ENCODE assay signal across 9 mouse cellular contexts in genomic region chr3:136895498-136895897, GRCm38 (mm10).
DNase-seq lines count a peak whose midpoint lies in the region; ATAC-seq and TF ChIP-seq lines count a peak whose summit lies in the region.
"Had no signal": no experiment of that assay in that cellular context is flagged by ENCODE, and none has a peak within 500 bp of the region (broad histone marks: within the 10 kb centered on the region; RNA-seq: fewer than 3 reads in every experiment).

No protein-coding gene starts in this region.

- no peak overlapping the region for H3K27ac ChIP-seq in kidney, postnatal 0 days
- H3K27ac ChIP-seq in midbrain, embryonic 11.5 days (ENCODE audit: low read depth, low read length) = no peak overlapping the region
- H3K27ac ChIP-seq in forebrain, embryonic 16.5 days (ENCODE audit: low read length) = no peak overlapping the region
- H3K27ac ChIP-seq: limb, embryonic 13.5 days had no signal

- 0 out of 2 replicates have a peak, but pooled peaks cover 4% of the 10 kb centered on the region for H3K36me3 ChIP-seq in kidney, postnatal 0 days (ENCODE audit: insufficient read depth, low read length)
- H3K36me3 ChIP-seq in midbrain, embryonic 11.5 days (ENCODE audit: control insufficient read depth, insufficient read depth, low read length) = no peaks in the 10 kb centered on the region
- H3K36me3 ChIP-seq in forebrain, embryonic 16.5 days (ENCODE audit: control insufficient read depth, insufficient read depth) = no peaks in the 10 kb centered on the region

- ATAC-seq in Patski = no peak
- no peak for ATAC-seq in kidney, postnatal 0 days (replicated peaks; ENCODE audit: low FRiP score, low read depth)
- ATAC-seq in midbrain, embryonic 11.5 days (ENCODE audit: low FRiP score) = no peak
- no peak for ATAC-seq in forebrain, embryonic 16.5 days

- POLR2A ChIA-PET in Patski (lab: Charles Lee) = no interaction called here

- peak; percentile 46 for DNase-seq in kidney, adult 9 months
- DNase-seq in kidney, adult 11 months = no peak
- no peak for DNase-seq in Patski (ENCODE audit: low read depth, low spot score)
- DNase-seq in kidney, postnatal 0 days (ENCODE audit: low spot score) = no peak
- peak; percentile 19 to 56 for DNase-seq in spleen, postnatal 10 days (ENCODE audit: low spot score in 2 of 2)
- no peak for DNase-seq in midbrain, embryonic 11.5 days (ENCODE audit: low spot score, missing footprints)
- no peak for DNase-seq in cerebellum, adult 18-20 months

- no peak overlapping the region for H3K4me3 ChIP-seq in kidney, postnatal 0 days (replicated peaks; ENCODE audit: low read depth, low read length)
- H3K4me3 ChIP-seq in midbrain, embryonic 11.5 days (ENCODE audit: low read depth, low read length) = no peak overlapping the region
- H3K4me3 ChIP-seq in forebrain, embryonic 16.5 days (replicated peaks; ENCODE audit: low read length) = no peak overlapping the region
- H3K4me3 ChIP-seq: limb, embryonic 13.5 days had no signal

- no peak overlapping the region for H3K4me2 ChIP-seq in kidney, postnatal 0 days (ENCODE audit: low read length)
- H3K4me2 ChIP-seq in midbrain, embryonic 11.5 days = no peak overlapping the region
- H3K4me2 ChIP-seq in forebrain, embryonic 16.5 days (ENCODE audit: low read length) = no peak overlapping the region
- H3K4me2 ChIP-seq: limb, embryonic 13.5 days had no signal

- CTCF ChIA-PET in Patski (lab: Charles Lee) = no interaction called here

- in situ Hi-C loops in Patski (cut with MboI; ENCODE audit: low pct_unique_long_range_greater_than_20kb) = loop anchor here (25.0 kb wide), 1 partner anchor 517 kb away; no protein-coding TSS in a partner anchor

- H3K4me1 ChIP-seq in kidney, postnatal 0 days (replicated peaks; ENCODE audit: insufficient read depth, low read length) = no peaks in the 10 kb centered on the region
- H3K4me1 ChIP-seq in midbrain, embryonic 11.5 days (ENCODE audit: control insufficient read depth, insufficient read depth, low read length) = peaks cover 2% of the 10 kb centered on the region
- H3K4me1 ChIP-seq in forebrain, embryonic 16.5 days (replicated peaks; ENCODE audit: control insufficient read depth, insufficient read depth, low read length) = peaks cover 5% of the 10 kb centered on the region
- H3K4me1 ChIP-seq: limb, embryonic 13.5 days had no signal

- peak; percentile 78 for TF ChIP-seq CTCF in Patski (IDR thresholded peaks at IDR 0.05)
- TF ChIP-seq CTCF in kidney, postnatal 0 days (IDR thresholded peaks at IDR 0.05; ENCODE audit: low read depth) = peak; percentile 56

- H3K9ac ChIP-seq in kidney, postnatal 0 days (ENCODE audit: low read depth, low read length) = no peak overlapping the region
- H3K9ac ChIP-seq in midbrain, embryonic 11.5 days (ENCODE audit: low read length) = no peak overlapping the region
- H3K9ac ChIP-seq in forebrain, embryonic 16.5 days (replicated peaks; ENCODE audit: low read depth, low read length) = no peak overlapping the region
- H3K9ac ChIP-seq: limb, embryonic 13.5 days had no signal

- no peaks in the 10 kb centered on the region for H3K9me3 ChIP-seq in kidney, postnatal 0 days (replicated peaks; ENCODE audit: low read length)
- H3K9me3 ChIP-seq in midbrain, embryonic 11.5 days (ENCODE audit: control insufficient read depth, low read length) = no peaks in the 10 kb centered on the region
- H3K9me3 ChIP-seq in forebrain, embryonic 16.5 days (ENCODE audit: control insufficient read depth, low read length) = no peaks in the 10 kb centered on the region
- H3K9me3 ChIP-seq: limb, embryonic 13.5 days had no signal

- H3K27me3 ChIP-seq in Patski = no peaks in the 10 kb centered on the region
- H3K27me3 ChIP-seq in kidney, postnatal 0 days (ENCODE audit: insufficient read depth, low read length) = no peaks in the 10 kb centered on the region
- H3K27me3 ChIP-seq in midbrain, embryonic 11.5 days (ENCODE audit: control insufficient read depth, insufficient read depth, low read length) = no peaks in the 10 kb centered on the region
- no peaks in the 10 kb centered on the region for H3K27me3 ChIP-seq in forebrain, embryonic 16.5 days (replicated peaks; ENCODE audit: control insufficient read depth, insufficient read depth, low read length)
- H3K27me3 ChIP-seq: limb, embryonic 13.5 days had no signal

Comparison
In these comparisons a context has a peak if more than half of its experiments do, and no peak if none do; other contexts are left out.
1. DNase-seq: peak in kidney, adult 9 months (single experiment) and spleen, postnatal 10 days (2 of 2); none in kidney, adult 11 months (single experiment), Patski (single experiment), kidney, postnatal 0 days (single experiment), midbrain, embryonic 11.5 days (single experiment) and cerebellum, adult 18-20 months (0 of 2).